Mouse (Mus musculus) 416B (cell line): ENCODE measurements around the gene Gm44596.
A peak's percentile ranks its signal among the peaks of the same experiment; 100 is the strongest.

Experiments used
- DNase-seq: peaks from one replicate; pipeline ENCODE4 v3.0.0; 2011; ENCODE audit warnings: low read depth

The Gm44596 gene

GRCm38 (mm10) chr6:128429300-128429699 is 54.0 kb downstream of the Gm44596 start:
- DNase-seq: no peak

- DNase-seq: no peak
Measured at GRCm38 (mm10) chr6:128429826-128430225, 54.5 kb downstream of the Gm44596 start.

GRCm38 (mm10) chr6:128432356-128432915 is 57.1 kb downstream of the Gm44596 start:
- DNase-seq: no peak

- no peak for DNase-seq
Measured at GRCm38 (mm10) chr6:128433566-128433965, 58.3 kb downstream of the Gm44596 start.

GRCm38 (mm10) chr6:128435474-128435873 is 60.2 kb downstream of the Gm44596 start:
- DNase-seq: peak; percentile 96

GRCm38 (mm10) chr6:128436356-128437005 is 61.2 kb downstream of the Gm44596 start:
- DNase-seq: no peak

- peak; percentile 46 for DNase-seq
Measured at GRCm38 (mm10) chr6:128437288-128437687, 62.0 kb downstream of the Gm44596 start.

GRCm38 (mm10) chr6:128437731-128438316 is 62.5 kb downstream of the Gm44596 start:
- peak; percentile 62 for DNase-seq

- DNase-seq: peak; percentile 86
Measured at GRCm38 (mm10) chr6:128438317-128438870, 63.1 kb downstream of the Gm44596 start, which contains the start of gene Fkbp4. Fkbp4 (minus strand) TSS chr6:128438677.

GRCm38 (mm10) chr6:128438871-128439341 is 63.6 kb downstream of the Gm44596 start:
- no peak for DNase-seq

GRCm38 (mm10) chr6:128440238-128440637 is 64.9 kb downstream of the Gm44596 start:
- peak; percentile 48 for DNase-seq

- peak; percentile 59 for DNase-seq
Measured at GRCm38 (mm10) chr6:128445761-128446535, 70.6 kb downstream of the Gm44596 start.

- DNase-seq: no peak
Measured at GRCm38 (mm10) chr6:128447063-128447462, 71.8 kb downstream of the Gm44596 start.

GRCm38 (mm10) chr6:128455835-128456605 is 80.7 kb downstream of the Gm44596 start:
- DNase-seq: no peak
